Mouse (Mus musculus) lung, postnatal 0 days (tissue): ENCODE measurements around the gene Vmn1r1.

ENCODE experiments used
- CTCF ChIP-seq: IDR thresholded peaks from 2 replicates; pipeline ENCODE4 v1.5.1; 2016; ENCODE audit warnings: antibody characterized with exemption, mild to moderate bottlenecking
- EP300 ChIP-seq: IDR thresholded peaks from 2 replicates; pipeline ENCODE4 v1.6.1; 2016; ENCODE audit warnings: antibody characterized with exemption, mild to moderate bottlenecking, control low read depth

DNA sequence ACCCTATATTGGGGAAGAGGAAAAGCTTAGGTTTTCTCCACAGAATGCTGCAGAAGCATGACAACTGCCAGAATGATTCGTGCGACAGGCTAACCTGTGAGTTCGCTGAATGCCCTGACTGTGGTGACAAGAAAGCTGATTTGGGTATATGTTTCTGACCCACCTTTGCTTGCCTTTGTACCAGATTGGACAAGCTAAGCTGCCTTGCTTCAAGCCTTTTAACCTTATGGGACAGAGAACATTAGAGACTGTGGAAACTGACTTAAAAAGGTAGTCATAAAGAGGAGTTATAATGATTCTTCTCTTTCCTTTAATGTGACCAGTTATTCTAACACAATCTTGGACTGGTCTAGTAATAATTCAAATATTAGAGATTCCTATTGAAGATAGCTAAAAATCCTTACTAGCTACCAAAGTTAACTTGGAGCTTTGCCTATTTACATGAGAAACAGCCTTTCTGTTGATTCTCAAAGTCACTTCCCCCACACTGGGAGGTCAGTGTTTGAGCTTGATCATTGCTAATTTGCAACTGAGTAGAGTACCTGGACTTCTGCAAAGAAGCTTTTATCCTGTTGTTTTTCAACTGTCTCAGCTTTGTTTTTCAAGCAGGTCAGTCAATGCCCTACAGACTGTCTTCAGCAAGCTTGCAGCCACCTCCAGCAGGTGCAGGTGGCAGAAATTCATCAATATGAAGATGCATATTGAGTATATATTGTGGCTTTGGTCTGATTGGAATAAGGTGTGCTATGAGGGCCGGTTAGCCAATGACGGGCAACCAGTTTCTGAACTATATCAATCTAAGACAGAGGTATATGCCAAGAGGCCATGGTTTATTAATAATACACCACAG lies 17.4 kb upstream of the Vmn1r1 start:
- TF ChIP-seq EP300 (no peak), CTCF (no peak)
